Mouse (Mus musculus): ENCODE data around the gene Cep104.
A peak's percentile ranks its signal among the peaks of the same experiment; 100 is the strongest.

Cep104 gene

GRCm38 (mm10) chr4:153993505-153993904, 18.5 kb downstream of the Cep104 start:
- no peak for DNase-seq

DNA sequence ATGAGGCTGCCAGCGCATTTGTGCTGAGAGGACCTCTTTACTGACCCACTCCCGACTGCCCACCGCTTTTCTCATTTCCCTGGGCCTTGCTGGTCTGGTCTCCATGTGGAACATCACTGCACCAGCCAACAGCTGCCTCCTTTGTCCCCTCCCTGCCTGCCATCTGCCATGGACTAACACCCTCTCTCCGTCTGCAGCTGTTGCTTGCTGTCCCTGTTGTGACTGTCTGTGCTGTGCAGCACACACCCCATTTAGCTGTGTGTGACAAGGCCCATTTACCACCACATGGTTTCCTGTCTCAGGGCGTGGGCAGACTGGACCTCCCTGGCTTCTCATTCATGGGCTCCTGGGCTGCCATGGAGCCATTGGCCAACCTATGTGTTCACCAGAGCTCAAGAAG, 30.5 kb downstream of the Cep104 start:
- DNase-seq, result no peak

DNA sequence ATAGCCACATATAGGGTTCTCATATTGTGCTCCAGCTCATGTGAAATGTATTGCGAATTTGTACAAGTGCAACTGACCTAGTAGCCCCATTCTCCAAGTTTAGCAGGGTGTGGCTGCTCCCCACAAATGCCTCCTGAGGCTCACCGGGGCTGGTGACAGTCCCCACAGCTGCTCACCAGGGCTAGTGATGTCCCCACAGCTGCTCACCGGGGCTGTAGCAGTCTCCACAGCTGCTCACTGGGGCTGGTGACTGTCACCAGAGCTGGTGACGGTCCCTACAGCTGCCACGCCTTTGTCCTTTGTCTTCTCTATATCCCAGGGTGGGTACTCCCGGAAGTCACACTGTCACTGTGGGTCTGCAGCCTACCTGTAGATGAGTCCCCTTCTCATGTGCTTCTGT, 31.3 kb downstream of the Cep104 start:
- DNase-seq, result no peak

DNA sequence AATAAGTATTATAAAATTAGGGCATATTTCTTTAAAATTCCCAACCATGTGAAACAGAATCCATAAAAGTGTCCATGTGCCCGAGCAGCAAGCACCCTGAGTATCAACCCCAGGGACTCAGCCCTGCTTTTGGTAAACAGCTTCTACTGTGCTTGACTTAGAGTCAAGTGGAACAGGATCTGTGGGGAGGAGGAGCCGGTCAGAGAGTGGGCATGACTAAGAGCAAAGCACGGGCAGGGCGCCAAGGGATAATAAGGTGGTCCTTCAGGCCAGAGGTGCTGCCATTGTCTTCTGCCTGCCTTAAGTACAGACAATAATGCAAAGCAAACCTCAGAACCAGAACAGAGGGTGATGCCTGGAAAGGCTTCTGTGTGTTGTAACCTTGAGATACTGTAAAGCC, 32.8 kb downstream of the Cep104 start:
- DNase-seq, result no peak

DNA sequence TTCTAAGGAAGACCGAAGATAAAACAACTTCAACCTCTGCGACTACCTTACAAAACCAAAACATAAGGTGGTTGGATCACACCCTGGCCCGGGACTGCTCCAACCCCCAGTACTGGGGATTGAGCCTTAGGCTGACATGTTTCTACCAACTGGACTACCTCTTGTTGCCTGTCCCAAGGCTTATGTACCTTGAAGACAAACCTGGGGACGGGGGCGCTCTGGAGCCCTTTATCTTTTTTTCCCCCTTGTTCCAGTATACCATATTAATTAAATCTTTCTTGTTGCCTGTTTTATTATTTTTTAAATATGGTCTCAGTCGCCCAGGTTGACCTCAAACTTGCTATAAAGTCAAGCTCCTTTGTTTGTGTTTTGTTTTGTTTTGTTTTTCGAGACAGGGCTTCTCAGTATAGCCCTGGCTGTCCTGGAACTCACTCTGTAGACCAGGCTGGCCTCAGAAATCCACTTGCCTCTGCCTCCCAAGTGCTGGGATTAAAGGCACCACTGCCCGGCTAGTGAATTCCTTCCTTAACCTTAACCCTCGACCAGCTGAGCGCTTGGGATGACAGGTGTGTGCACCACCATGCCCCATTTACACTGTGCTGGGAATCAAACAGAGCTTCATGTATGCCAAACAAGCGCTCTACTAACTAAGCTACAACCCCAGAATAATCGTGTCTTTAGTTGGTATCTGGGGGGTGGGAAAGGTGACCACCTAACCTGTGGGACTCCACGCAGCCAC, 36.1 kb downstream of the Cep104 start:
- no peak for DNase-seq

- peak; percentile 90 for DNase-seq
Observed at GRCm38 (mm10) chr4:154011646-154012089, 36.7 kb downstream of the Cep104 start, which contains the start of gene Lrrc47. Lrrc47 (plus strand) TSS chr4:154011731.

DNA sequence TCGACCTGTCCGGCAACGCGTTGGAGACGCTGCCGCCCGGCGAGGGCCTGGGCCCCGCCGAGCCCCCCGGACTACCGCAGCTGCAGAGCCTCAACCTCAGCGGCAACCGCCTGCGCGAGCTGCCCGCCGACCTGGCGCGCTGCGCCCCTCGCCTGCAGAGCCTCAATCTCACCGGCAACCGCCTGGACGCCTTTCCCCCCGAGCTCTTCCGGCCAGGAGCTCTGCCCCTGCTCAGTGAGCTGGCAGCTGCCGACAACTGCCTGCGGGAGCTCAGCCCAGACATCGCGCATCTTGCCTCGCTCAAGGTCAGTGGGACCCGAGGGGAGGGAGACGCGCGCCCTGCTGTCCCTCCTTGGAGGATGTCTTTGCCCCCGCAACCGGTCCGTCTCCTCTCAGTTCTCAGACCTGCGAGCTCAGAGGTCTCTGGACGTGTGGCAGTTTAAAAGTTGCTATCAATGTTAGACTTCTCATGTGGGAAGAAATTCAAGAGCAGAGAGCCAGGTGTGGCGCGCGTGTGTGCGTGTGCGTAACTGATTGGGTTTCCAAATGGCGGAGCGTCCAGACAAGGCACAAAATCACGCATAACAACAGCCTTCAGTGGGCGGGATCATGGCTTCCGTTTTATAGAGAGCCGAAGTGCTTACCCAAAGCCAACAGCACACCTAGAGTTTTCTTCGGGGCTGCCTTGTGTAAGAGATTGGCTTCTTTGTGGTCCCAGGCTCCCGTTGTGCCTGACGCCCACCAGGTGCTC, 37.3 kb downstream of the Cep104 start:
- no peak for DNase-seq

- no peak for DNase-seq
Observed at GRCm38 (mm10) chr4:154015476-154015875, 40.5 kb downstream of the Cep104 start.

- DNase-seq, result peak; percentile 75
Observed at GRCm38 (mm10) chr4:154019571-154019970, 44.6 kb downstream of the Cep104 start.

GRCm38 (mm10) chr4:154021432-154021831, 46.4 kb downstream of the Cep104 start:
- peak; percentile 73 for DNase-seq

GRCm38 (mm10) chr4:154022407-154022806, 47.4 kb downstream of the Cep104 start:
- peak; percentile 91 for DNase-seq

DNA sequence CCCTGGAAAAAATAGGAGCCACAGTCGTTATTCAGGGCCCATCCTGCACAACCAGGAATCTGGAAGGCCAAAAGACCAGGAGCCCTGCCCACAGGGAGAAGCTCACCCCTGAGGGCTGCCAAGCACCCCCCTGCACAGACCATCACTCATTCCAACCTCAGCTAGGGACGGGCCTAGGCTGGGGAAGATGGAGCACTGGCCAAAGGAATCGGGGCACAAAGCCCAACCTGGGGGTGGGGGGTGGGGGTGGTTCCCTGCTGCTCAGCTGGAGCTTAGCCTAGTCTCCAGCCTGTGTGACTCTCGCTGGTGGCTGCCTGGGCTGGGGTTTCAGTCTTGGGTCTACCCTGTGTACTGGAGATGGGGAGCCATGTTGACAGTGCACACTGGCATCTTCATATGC, 47.9 kb downstream of the Cep104 start:
- no peak for DNase-seq

- DNase-seq, result peak; percentile 72
Observed at GRCm38 (mm10) chr4:154023754-154024601, 49.0 kb downstream of the Cep104 start.

GRCm38 (mm10) chr4:154024729-154025521, 49.9 kb downstream of the Cep104 start:
- peak; percentile 52 for DNase-seq

GRCm38 (mm10) chr4:154025641-154026440, 50.8 kb downstream of the Cep104 start, which contains the start of gene Smim1:
Smim1 (minus strand) TSS chr4:154026230.
- peak; percentile 95 for DNase-seq

- no peak for DNase-seq
Observed at GRCm38 (mm10) chr4:154026441-154026761, 51.4 kb downstream of the Cep104 start.

- DNase-seq, result no peak
Observed at GRCm38 (mm10) chr4:154028066-154028465, 53.1 kb downstream of the Cep104 start.

DNA sequence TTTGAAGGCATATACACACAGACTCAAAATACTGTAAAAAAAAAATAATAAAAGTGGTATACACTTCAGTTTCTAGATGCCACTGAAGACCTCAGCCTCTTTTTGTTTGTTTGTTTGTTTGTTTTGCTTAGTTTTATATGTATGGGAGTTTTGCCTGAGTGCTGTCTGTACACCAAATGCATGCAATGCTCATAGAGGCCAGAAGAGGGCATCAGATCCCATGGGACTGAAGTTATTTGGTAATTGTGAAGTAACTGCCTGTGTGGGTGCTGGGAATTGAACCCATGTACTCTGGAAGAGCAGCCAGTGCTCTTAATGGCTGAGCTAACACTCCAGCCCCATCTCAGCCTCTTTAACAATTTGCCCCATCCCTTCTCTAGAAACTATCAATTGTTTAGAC, 53.7 kb downstream of the Cep104 start:
- no peak for DNase-seq

DNA sequence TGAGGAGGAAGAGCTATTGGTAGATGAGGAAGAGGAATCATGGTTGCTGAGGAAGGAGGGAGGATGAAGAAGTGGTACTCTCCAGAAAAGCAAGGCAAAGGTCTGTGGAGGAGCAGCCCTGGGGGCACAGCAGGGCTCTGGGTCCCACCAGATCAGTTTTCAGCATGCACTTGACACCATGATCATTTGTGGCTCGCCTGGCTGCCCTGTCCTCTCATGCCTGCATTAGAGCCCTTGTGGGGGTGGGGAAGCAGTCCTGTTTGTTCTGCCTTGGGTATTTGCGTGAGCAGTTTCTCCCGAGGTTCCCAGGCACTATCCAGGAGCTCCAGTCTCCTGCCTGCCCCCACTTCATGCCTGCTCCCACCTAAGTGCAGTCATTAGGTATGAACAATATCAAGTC, 62.1 kb downstream of the Cep104 start:
- no peak for DNase-seq

DNA sequence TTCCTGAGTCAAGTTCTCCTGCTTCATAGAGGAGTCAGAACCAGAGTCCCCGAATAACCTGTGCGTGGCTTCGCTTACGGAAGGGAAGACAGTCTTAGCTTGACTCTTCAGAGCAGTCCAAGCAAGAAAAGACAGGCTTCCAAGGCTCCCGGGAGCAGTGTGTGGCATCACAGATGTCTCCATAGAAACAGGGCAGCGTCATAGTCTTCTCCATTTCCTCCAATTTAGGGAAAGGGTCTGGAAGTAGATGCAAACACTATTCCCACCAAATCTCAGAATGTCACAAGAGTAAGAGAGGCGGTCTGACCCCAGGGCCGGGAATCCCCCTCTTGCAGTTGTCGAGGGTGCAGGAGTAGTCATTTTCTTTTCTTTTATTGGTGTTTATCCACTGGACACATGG, 67.6 kb downstream of the Cep104 start, which contains the start of gene Ccdc27:
Gene Ccdc27 (minus strand): TSS at position 101 of the 400 bp plus-strand sequence.
- DNase-seq, result no peak

GRCm38 (mm10) chr4:154045837-154046236, 70.8 kb downstream of the Cep104 start:
- no peak for DNase-seq

All from kidney, postnatal 14 days (tissue).